Mouse (Mus musculus): Measurements from ENCODE around the gene Ncapg2. TPM values are rescaled to one million over a fixed set of nuclear protein-coding genes. Genes with fewer than 3 reads are reported as not detected.

Ncapg2 gene
- polyA plus RNA-seq, 1 experiment from 2014 or later, result 12.7 TPM

Other genes starting within 250 kb of the Ncapg2 start
- gene Wdr60, start 142.4 kb upstream of the Ncapg2 start, polyA plus RNA-seq (2014; fragmentation: Nextera tagmentation; extraction: Ambion mirVana), result 15.9 and 17.9 TPM in 2 replicates
- not detected in 2 replicates for gene Gm11027, start 130.0 kb upstream of the Ncapg2 start, polyA plus RNA-seq (2014; fragmentation: Nextera tagmentation; extraction: Ambion mirVana)
- 13.3 and 18.5 TPM in 2 replicates for gene Esyt2, start 124.2 kb upstream of the Ncapg2 start, polyA plus RNA-seq (2014; fragmentation: Nextera tagmentation; extraction: Ambion mirVana)
- 15.8 and 18.3 TPM in 2 replicates for gene Ptprn2, start 80.3 kb downstream of the Ncapg2 start, polyA plus RNA-seq (2014; fragmentation: Nextera tagmentation; extraction: Ambion mirVana)

Measured in midbrain, embryonic 14.5 days (tissue).